Mouse (Mus musculus): ENCODE measurements around the gene Speg. TPM values are rescaled to one million over a fixed set of nuclear protein-coding genes. Genes with fewer than 3 reads are reported as not detected.

Gene Speg
- polyA plus RNA-seq, 1 experiment from 2014 or later: 41.1 TPM

DNA sequence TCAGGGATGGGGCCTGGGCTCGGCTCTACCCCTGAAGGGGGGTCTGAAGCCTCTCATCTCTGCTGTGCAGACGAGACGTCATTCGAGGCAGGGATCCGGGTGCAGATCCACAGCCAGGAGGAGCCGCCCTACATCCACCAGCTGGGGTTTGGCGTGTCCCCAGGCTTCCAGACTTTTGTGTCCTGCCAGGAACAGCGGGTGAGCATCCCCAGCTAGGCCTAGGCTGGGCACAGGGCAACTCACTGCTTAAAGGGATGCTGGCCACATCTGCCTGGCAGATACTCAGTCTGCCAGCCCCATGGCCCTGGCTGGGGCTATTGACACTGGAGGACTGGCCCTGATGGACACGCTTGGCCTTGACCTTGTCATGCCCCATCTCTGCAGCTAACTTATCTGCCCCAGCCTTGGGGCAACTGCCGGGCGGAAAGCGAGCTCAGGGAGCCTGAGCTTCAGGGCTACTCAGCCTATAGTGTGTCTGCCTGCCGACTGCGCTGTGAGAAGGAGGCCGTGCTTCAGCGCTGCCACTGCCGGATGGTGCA, 94.3 kb downstream of the Speg start:
- Histone ChIP-seq H3K4me1 (ENCODE audit: control insufficient read depth, insufficient read depth, low read length) (no peaks in the 10 kb centered on the region), H3K4me2 (ENCODE audit: low read depth, low read length) (no peak overlapping the region), H3K4me3 (ENCODE audit: low read length) (no peak overlapping the region), H3K27me3 (ENCODE audit: control insufficient read depth, insufficient read depth, low read length) (peaks cover 51% of the 10 kb centered on the region), H3K36me3 (ENCODE audit: control insufficient read depth, insufficient read depth) (peaks cover 5% of the 10 kb centered on the region; the same call in 1 of the 2 replicates), H3K9ac (ENCODE audit: low read length) (no peak overlapping the region), H3K27ac (ENCODE audit: low read length) (no peak overlapping the region), H3K9me3 (replicated peaks; ENCODE audit: control insufficient read depth, low read length) (no peaks in the 10 kb centered on the region)
- 72% methylated on average over 17 of the region's 17 CpGs for WGBS
- no peak for ATAC-seq (replicated peaks; ENCODE audit: extremely low read depth, insufficient read depth, low FRiP score)

DNA sequence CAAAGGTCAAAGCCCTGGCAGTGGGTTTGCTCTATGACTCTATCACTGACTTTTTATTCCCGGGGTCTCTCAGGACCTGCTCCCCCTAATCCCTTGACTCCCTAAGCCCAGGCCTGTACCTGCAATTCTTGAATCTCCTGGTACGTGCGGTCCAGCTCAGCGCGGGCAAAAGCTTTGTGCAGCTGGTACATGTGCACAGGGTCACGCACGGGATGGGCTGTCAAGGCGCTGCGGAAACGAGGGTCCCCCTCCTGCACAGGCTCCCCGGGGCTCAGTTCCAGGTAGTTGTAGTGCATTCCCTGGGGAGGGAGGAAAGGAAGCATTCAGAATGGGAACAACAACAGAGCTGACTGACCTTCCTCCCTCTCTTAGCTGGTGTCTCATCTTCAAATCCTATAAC, 101.3 kb downstream of the Speg start:
- H3K4me2 ChIP-seq (ENCODE audit: low read depth, low read length): no peak overlapping the region
- H3K4me3 ChIP-seq (ENCODE audit: low read length): no peak overlapping the region
- peaks cover 17% of the 10 kb centered on the region for H3K4me1 ChIP-seq (ENCODE audit: control insufficient read depth, insufficient read depth, low read length)
- H3K27me3 ChIP-seq (ENCODE audit: control insufficient read depth, insufficient read depth, low read length): peaks cover 41% of the 10 kb centered on the region
- H3K36me3 ChIP-seq (ENCODE audit: control insufficient read depth, insufficient read depth): peaks cover 14% of the 10 kb centered on the region
- H3K27ac ChIP-seq (ENCODE audit: low read length): no peak overlapping the region
- H3K9me3 ChIP-seq (replicated peaks; ENCODE audit: control insufficient read depth, low read length): no peaks in the 10 kb centered on the region
- no peak overlapping the region for H3K9ac ChIP-seq (ENCODE audit: low read length)
- 94% methylated on average over 11 of the region's 11 CpGs for WGBS
- no peak for ATAC-seq (replicated peaks; ENCODE audit: extremely low read depth, insufficient read depth, low FRiP score)

DNA sequence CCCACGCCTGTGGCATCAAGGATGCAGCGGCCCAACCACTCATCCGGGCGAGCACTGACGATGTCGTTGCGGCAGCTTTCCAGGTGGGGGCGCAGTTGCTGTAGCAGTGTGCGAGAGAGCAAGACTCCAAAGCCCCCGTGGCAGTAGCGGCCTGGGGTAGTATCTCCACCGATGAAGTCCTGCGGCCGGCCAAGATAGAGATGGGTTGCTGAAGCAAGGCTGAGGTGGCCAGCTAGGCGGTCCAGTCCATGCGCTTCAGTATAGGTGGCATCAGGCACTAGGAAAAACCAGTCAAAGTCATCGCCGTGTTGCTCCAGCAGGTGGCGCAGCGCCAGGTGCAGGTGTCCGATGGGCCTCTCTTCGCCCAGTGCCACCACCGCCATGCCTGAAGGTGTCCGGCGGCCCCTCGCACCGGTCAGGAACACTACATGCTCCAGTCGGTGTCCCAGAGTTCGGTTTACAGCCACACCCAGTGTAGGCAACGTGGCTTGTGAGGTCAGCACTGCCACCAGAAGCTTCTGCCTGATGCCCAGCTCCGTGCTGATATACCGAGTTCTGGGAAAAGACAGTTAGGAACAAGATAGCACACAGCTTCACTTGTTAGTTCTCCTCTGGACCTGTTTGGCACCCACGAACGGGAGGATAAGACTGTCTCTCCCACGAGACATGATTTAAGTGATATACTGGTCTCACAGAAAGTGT, 102.3 kb downstream of the Speg start:
- Histone ChIP-seq H3K27ac (ENCODE audit: low read length) (0 out of 2 replicates have a peak overlapping the region, but pooled peaks have one; percentile 14), H3K9me3 (replicated peaks; ENCODE audit: control insufficient read depth, low read length) (no peaks in the 10 kb centered on the region), H3K4me2 (ENCODE audit: low read depth, low read length) (peak overlapping the region; percentile 81), H3K4me3 (ENCODE audit: low read length) (peak overlapping the region; percentile 76), H3K9ac (ENCODE audit: low read length) (no peak overlapping the region), H3K27me3 (ENCODE audit: control insufficient read depth, insufficient read depth, low read length) (peaks cover 44% of the 10 kb centered on the region), H3K36me3 (ENCODE audit: control insufficient read depth, insufficient read depth) (peaks cover 14% of the 10 kb centered on the region), H3K4me1 (ENCODE audit: control insufficient read depth, insufficient read depth, low read length) (peaks cover 17% of the 10 kb centered on the region)
- no peak for ATAC-seq (replicated peaks; ENCODE audit: extremely low read depth, insufficient read depth, low FRiP score)
- WGBS: 13% methylated on average over 35 of the region's 35 CpGs

DNA sequence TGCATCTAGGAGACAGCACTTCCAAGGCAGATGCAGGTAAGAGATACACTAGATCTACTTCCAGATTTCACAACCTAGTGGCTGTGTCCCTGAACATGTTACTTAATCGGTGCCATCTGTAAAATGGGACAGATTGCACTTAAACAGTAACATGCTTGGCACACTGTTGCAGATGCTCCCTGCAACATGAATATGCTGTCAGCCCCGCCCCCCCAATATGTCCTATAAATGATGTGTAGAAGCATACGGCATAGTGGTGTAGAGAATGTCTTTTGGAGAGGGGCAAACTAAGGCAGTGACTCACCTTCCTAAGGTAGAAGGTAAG, 102.8 kb downstream of the Speg start:
- peaks cover 13% of the 10 kb centered on the region for H3K36me3 ChIP-seq (ENCODE audit: control insufficient read depth, insufficient read depth)
- no peaks in the 10 kb centered on the region for H3K9me3 ChIP-seq (replicated peaks; ENCODE audit: control insufficient read depth, low read length)
- no peak overlapping the region for H3K27ac ChIP-seq (ENCODE audit: low read length)
- H3K4me3 ChIP-seq (ENCODE audit: low read length): peak overlapping the region; percentile 76
- peak overlapping the region; percentile 81 for H3K4me2 ChIP-seq (ENCODE audit: low read depth, low read length)
- H3K4me1 ChIP-seq (ENCODE audit: control insufficient read depth, insufficient read depth, low read length): peaks cover 17% of the 10 kb centered on the region
- peaks cover 45% of the 10 kb centered on the region for H3K27me3 ChIP-seq (ENCODE audit: control insufficient read depth, insufficient read depth, low read length)
- WGBS: 38% methylated on average over 3 of the region's 3 CpGs
- ATAC-seq (replicated peaks; ENCODE audit: extremely low read depth, insufficient read depth, low FRiP score): no peak
- peak overlapping the region; percentile 79 for H3K9ac ChIP-seq (ENCODE audit: low read length)

DNA sequence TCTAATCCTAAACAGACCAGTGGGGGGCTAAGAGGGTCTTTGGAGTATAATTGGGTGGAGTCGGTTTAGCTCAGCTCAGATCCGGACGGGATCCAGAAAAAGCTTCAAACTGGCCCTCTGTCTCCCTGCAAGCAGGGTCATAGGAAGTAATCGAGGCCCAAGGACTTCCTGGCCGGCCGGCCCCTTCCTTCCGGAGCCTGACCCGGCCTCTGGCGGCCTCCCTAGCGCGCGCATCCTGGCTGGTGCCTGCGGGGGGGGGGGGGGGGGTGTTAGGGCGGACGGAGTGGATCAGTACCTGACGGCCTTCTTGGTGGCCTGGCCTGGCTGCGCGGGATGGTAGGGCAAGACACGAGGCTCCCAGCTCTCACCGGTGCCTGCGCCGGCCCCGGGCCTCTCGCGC, 103.4 kb downstream of the Speg start:
- peak overlapping the region; percentile 76 for H3K4me3 ChIP-seq (ENCODE audit: low read length)
- H3K9ac ChIP-seq (ENCODE audit: low read length): peak overlapping the region; percentile 79
- peak overlapping the region; percentile 76 for H3K27ac ChIP-seq (ENCODE audit: low read length)
- peaks cover 17% of the 10 kb centered on the region for H3K4me1 ChIP-seq (ENCODE audit: control insufficient read depth, insufficient read depth, low read length)
- peaks cover 12% of the 10 kb centered on the region for H3K36me3 ChIP-seq (ENCODE audit: control insufficient read depth, insufficient read depth)
- WGBS: 0% methylated on average over 12 of the region's 25 CpGs
- peak; percentile 21 for ATAC-seq (replicated peaks; ENCODE audit: extremely low read depth, insufficient read depth, low FRiP score)
- H3K4me2 ChIP-seq (ENCODE audit: low read depth, low read length): peak overlapping the region; percentile 81
- H3K27me3 ChIP-seq (ENCODE audit: control insufficient read depth, insufficient read depth, low read length): peaks cover 45% of the 10 kb centered on the region
- no peaks in the 10 kb centered on the region for H3K9me3 ChIP-seq (replicated peaks; ENCODE audit: control insufficient read depth, low read length)

DNA sequence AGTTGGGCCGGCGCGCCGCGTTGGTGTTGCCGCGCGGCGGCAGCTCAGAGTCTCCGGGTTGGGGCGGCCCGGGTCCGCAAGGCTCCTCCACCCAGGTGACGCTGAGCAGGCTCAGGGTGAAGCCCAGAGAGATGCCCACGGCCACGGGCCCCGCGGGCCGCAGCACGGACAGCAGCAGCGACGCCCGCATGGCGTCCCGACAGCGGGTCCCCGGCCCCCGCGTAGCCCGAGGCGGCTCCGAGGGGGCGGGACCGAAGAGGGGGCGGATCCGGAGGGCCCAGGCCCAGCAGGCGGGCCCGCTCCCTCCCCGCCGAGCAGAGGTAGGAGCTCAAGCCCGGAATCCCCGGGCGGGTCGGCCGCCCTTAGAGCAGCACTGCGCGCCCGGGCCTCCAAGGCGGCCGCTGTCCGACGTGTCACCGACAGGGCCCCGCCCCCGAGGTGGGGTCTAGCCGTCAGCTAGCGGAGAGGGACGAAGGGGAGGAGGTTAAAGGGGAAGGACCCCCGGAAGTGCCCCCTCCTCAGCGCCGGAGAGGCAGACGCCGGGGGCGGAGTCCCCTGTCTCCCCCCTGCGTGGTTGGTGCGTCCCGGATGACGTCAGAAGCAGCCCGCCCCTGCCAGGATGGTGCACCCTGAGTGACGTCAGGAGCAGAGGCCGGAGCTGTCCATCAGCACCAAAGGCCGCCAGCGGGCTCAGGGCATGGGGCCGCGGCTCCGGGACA, 104.0 kb downstream of the Speg start, which contains the start of the genes Chpf and Tmem198:
Chpf (minus strand) TSS at position 392 of the 719 bp plus-strand sequence.
Tmem198 (plus strand) TSS at position 617 of the 719 bp plus-strand sequence.
- peak within 1 kb of the TSS; percentile 81 for H3K4me2 ChIP-seq (ENCODE audit: low read depth, low read length)
- H3K27me3 ChIP-seq (ENCODE audit: control insufficient read depth, insufficient read depth, low read length): peaks cover 47% of the 10 kb centered on the region
- under 1% methylated on average over 69 of the region's 76 CpGs for WGBS
- peaks cover 17% of the 10 kb centered on the region for H3K4me1 ChIP-seq (ENCODE audit: control insufficient read depth, insufficient read depth, low read length)
- no peaks in the 10 kb centered on the region for H3K9me3 ChIP-seq (replicated peaks; ENCODE audit: control insufficient read depth, low read length)
- H3K4me3 ChIP-seq (ENCODE audit: low read length): peak within 1 kb of the TSS; percentile 76
- H3K36me3 ChIP-seq (ENCODE audit: control insufficient read depth, insufficient read depth): peaks cover 11% of the 10 kb centered on the region
- H3K9ac ChIP-seq (ENCODE audit: low read length): peak within 1 kb of the TSS; percentile 79
- ATAC-seq (replicated peaks; ENCODE audit: extremely low read depth, insufficient read depth, low FRiP score): peak; percentile 90
- peak within 1 kb of the TSS; percentile 76 for H3K27ac ChIP-seq (ENCODE audit: low read length)

DNA sequence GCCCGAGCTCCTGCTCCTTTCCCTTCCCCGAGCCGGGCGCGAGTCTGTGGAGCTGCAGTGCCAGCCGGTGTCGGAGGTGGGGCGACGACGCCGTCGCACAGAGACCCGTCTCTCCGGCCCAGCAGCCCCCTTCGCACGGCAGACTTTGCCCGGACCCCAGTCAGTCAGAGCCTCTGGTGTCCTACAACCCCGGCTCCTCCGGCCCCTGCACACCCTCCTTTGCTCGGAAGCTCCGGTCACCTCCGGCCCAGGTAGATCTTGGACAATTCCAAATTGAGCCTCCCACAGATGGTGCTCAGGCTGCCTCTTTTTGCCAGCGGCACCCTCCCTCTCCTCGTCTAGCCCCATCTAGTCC, 104.5 kb downstream of the Speg start:
- Histone ChIP-seq H3K9ac (ENCODE audit: low read length) (no peak overlapping the region), H3K4me2 (ENCODE audit: low read depth, low read length) (peak overlapping the region; percentile 81), H3K4me1 (ENCODE audit: control insufficient read depth, insufficient read depth, low read length) (peaks cover 17% of the 10 kb centered on the region), H3K27me3 (ENCODE audit: control insufficient read depth, insufficient read depth, low read length) (peaks cover 47% of the 10 kb centered on the region), H3K9me3 (replicated peaks; ENCODE audit: control insufficient read depth, low read length) (no peaks in the 10 kb centered on the region), H3K27ac (ENCODE audit: low read length) (no peak overlapping the region), H3K4me3 (ENCODE audit: low read length) (peak overlapping the region; percentile 76), H3K36me3 (ENCODE audit: control insufficient read depth, insufficient read depth) (peaks cover 9% of the 10 kb centered on the region)
- WGBS: 2% methylated on average over 23 of the region's 24 CpGs
- peak; percentile 4 for ATAC-seq (replicated peaks; ENCODE audit: extremely low read depth, insufficient read depth, low FRiP score)

DNA sequence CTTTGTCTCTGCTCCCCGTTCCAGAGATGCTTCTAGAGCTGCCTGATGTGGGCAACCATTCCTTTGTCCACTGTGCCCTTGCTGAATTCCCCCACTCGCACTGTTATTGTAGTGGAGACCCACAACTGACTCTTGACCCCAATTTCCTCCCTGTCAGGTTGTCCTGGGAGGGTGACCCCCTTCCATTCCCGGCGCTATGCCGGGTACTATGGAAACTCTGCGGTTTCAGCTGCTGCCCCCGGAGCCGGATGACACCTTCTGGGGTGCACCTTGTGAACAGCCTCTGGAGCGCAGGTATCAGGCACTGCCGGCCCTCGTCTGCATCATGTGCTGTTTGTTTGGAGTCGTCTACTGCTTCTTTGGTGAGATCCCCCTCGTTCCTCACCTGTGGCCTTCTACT, 104.9 kb downstream of the Speg start:
- no peaks in the 10 kb centered on the region for H3K9me3 ChIP-seq (replicated peaks; ENCODE audit: control insufficient read depth, low read length)
- no peak for ATAC-seq (replicated peaks; ENCODE audit: extremely low read depth, insufficient read depth, low FRiP score)
- H3K9ac ChIP-seq (ENCODE audit: low read length): no peak overlapping the region
- H3K4me2 ChIP-seq (ENCODE audit: low read depth, low read length): peak overlapping the region; percentile 81
- H3K4me3 ChIP-seq (ENCODE audit: low read length): peak overlapping the region; percentile 76
- peaks cover 5% of the 10 kb centered on the region for H3K36me3 ChIP-seq (ENCODE audit: control insufficient read depth, insufficient read depth)
- peaks cover 49% of the 10 kb centered on the region for H3K27me3 ChIP-seq (ENCODE audit: control insufficient read depth, insufficient read depth, low read length)
- H3K27ac ChIP-seq (ENCODE audit: low read length): no peak overlapping the region
- H3K4me1 ChIP-seq (ENCODE audit: control insufficient read depth, insufficient read depth, low read length): peaks cover 17% of the 10 kb centered on the region
- WGBS: 25% methylated on average over 13 of the region's 13 CpGs

DNA sequence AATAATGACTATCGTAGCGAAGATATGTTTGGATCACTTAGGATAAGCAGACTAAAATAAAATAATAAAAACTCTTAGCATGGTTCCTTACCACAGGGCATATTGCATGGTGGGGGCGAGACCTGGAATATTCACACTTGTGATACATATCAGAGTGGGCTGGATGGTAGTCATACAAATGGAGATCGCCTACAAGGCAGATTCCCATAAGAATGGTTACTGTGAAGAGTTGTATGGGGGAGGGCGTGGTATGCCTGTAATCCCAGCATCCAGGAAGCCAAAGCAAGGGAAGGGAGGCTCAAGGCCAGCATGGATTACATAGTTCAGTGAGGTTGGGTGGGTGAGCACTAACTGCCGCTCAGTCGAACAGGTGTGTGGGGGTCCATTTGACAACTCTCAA, 105.6 kb downstream of the Speg start:
- Histone ChIP-seq H3K4me1 (ENCODE audit: control insufficient read depth, insufficient read depth, low read length) (peaks cover 17% of the 10 kb centered on the region), H3K9me3 (replicated peaks; ENCODE audit: control insufficient read depth, low read length) (no peaks in the 10 kb centered on the region), H3K9ac (ENCODE audit: low read length) (no peak overlapping the region), H3K36me3 (ENCODE audit: control insufficient read depth, insufficient read depth) (no peaks in the 10 kb centered on the region; the same call in 1 of the 2 replicates), H3K27ac (ENCODE audit: low read length) (no peak overlapping the region), H3K4me2 (ENCODE audit: low read depth, low read length) (no peak overlapping the region), H3K4me3 (ENCODE audit: low read length) (no peak overlapping the region), H3K27me3 (ENCODE audit: control insufficient read depth, insufficient read depth, low read length) (peaks cover 56% of the 10 kb centered on the region)
- ATAC-seq (replicated peaks; ENCODE audit: extremely low read depth, insufficient read depth, low FRiP score): no peak
- 84% methylated on average over 7 of the region's 7 CpGs for WGBS
